Mouse (Mus musculus): Measurements from ENCODE around the gene Fam163b.
A peak's percentile ranks its signal among the peaks of the same experiment; 100 is the strongest.

The Fam163b gene

GRCm38 (mm10) chr2:27141950-27142693 lies at the start of gene Fam163b:
Gene Fam163b, minus strand, starts transcription at chr2:27142491.
- DNase-seq, result peak; percentile 35

- DNase-seq, result no peak
Observed at GRCm38 (mm10) chr2:27189994-27190393, 47.7 kb upstream of the Fam163b start.

DNA sequence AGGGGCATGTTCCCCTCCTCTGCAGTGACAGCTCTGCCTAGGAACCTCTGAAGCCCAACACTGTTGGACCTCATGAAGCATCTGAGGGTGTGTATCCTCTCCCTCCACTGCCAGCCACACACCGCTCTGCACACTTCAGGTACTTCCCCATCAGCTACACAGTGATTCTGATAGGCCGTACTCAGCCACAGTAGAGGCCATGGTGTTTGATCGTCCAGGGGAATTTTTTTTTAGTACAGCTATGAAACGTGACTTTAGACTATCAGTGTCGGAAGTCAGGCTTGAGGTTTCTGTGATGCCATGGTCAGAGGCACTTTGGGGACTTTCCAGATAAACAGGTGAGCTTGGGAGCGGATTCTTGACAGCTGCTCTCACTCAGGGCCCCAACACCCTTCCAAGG lies 45.2 kb upstream of the Fam163b start:
- DNase-seq, result no peak

DNA sequence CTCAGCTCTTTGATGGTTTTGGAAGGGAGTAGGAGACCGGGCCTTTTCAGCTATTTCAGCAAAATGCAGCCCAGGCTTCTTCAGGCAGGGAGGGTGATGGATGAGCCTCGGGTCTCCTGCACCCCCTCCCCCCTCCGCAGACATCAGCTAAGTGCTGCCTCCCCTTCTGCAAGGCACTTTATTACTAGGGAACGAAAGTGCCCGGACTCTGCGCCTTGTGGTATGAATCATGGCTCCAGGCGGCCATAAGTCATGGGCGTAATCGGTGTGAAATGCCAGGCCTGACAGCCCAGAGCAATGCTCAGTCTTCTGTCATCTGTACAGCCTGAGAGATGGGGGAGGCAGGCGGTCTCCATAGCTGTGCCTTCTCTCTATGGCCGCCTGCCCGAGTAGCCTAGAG lies 41.4 kb upstream of the Fam163b start:
- DNase-seq, result no peak

GRCm38 (mm10) chr2:27181907-27182306 lies 39.6 kb upstream of the Fam163b start:
- peak; percentile 27 for DNase-seq

- DNase-seq, result no peak
Observed at GRCm38 (mm10) chr2:27179101-27179500, 36.8 kb upstream of the Fam163b start.

GRCm38 (mm10) chr2:27175696-27176267 lies 33.5 kb upstream of the Fam163b start:
- no peak for DNase-seq

- no peak for DNase-seq
Observed at GRCm38 (mm10) chr2:27174242-27174641, 32.0 kb upstream of the Fam163b start.

- DNase-seq, result no peak
Observed at GRCm38 (mm10) chr2:27166999-27167398, 24.7 kb upstream of the Fam163b start.

DNA sequence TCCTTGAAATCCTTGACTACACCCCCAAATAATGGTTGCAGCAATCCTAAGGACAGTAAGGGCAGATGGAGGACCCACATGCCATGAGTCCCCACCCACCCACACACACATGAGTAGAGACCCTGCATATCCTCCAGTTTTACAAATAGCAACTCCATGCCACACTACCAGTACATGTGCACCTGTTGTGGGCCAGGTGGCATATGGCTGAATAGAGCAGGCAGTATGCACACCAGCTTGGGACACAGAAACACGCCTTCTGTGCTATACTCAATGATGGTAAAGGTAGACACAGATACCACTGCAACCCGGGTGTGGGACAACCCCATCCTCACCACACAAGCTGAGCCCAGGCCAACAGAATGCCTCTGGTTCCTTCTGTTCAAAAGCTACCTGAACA lies 23.8 kb upstream of the Fam163b start:
- no peak for DNase-seq

DNA sequence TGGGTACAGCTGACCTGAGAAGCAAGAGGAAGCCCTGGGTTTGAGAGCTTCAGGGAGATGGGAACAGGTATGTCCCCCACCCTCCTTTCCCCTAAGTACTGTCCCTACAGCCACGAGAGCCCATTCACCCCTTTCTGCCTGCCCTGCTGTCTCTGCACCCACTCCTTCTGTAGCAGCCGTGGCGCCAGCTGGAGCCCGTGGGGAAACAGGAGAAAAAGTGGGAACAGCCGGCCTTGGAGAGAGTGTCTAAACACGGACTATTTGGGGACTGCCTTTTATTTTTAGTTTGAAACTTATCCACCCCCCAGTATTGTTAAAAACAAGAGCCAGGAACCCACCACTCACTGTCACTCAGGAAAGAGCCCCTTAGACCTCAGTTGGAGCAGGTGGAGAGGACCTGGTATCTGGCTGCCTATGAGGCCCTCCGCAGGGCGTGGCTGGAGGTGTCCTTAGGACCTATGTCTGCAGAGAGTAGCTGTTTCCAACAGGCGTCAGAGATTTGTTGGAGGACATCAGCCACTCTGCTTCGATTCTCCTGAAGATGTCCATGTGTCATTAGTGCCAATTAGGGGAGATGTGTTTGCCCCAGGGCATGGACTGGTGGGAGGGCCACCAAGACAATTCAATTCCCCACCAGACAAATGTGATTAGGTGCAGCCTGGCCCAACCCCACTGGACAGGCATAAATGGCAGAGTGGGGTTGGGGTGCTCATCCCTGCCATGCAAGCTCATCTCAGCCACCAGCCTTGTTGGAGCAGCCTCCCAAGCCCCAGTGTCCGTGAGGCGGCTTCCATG lies 22.7 kb upstream of the Fam163b start, which contains the start of gene Dbh:
TSS of gene Dbh (plus strand) at position 438 of the 795 bp plus-strand sequence.
- no peak for DNase-seq

DNA sequence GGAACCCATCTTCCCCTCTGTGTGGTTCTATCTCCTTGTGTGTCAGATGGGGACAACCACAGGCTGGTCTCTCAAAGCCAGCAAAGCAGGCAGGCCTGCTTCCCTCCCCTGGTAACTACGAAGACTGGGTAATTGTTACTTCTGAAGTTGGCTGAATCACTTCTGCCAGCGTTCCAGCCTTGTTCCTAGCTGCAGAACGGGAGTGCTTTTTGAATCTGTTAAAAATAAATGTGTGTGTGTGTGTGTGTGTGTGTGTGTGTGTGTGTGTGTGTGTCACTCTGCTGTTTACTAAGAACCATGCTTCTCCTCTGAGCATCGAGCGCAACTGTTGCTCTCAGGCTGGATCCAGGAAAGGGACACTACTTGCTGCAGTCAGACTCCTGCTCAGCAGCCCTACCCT lies 21.6 kb upstream of the Fam163b start:
- no peak for DNase-seq

DNA sequence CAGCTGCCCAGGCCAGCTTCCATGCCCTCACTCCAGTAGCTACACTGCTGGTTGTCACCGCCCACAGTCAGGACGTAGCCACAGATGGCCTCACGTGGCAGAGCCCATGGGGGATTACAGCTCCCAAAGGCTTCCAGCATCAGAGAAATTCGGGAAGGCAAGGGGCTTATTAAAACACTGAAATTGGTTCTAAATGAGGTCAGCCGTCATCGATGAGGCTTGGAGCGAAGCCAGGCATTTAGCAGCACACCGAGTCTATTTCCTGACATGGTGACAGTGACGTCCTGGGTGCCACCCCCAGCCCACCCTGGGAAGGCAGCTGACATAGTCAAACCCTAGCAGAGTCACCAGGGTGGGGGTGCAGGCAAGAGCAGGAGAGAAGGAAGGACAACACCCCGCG lies 20.4 kb upstream of the Fam163b start:
- DNase-seq, result no peak

DNA sequence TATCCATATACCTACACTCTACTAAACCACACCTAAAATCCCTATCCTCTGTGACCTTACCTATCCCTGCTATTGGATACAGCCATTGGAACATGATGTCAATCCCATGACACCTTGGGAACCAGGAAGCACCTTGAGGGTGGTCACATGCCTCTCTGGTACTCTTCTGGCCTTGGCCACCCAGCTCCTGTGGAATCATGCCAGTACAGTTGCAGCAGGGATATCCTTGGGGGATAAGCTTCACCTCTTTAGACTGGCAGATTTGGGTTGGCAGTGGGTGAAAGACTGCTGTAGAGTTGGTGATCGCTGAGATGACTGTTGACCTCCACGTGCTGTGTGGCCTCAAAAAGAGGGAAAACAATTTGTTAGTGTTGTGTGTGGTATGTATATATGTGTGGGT lies 19.2 kb upstream of the Fam163b start:
- no peak for DNase-seq

- DNase-seq, result no peak
Observed at GRCm38 (mm10) chr2:27156596-27156995, 14.3 kb upstream of the Fam163b start.

GRCm38 (mm10) chr2:27154466-27155185 lies 12.3 kb upstream of the Fam163b start:
- peak; percentile 66 for DNase-seq

DNA sequence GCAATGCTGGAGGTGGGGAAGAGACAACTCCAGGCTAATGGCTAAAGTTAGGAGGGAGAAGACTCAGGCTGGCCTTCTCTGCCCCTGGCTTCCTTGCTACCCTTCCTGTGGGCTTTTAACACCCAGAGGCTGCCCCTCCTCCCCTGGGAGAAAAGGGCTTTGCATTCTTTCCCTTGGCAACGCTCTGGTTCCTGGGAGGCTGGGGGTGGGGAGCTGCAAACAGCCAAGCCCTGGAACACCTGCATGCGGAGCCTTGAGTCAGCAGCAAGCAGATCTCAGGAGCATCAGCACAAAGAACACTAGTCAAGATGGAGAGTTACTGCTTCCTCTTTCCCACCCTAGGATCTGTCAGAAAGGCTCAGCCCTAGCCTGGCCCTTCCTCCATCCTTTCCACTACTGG lies 7.2 kb upstream of the Fam163b start:
- DNase-seq, result no peak

GRCm38 (mm10) chr2:27146840-27147239 lies 4.5 kb upstream of the Fam163b start:
- no peak for DNase-seq

GRCm38 (mm10) chr2:27144957-27145356 lies 2.7 kb upstream of the Fam163b start:
- no peak for DNase-seq

DNA sequence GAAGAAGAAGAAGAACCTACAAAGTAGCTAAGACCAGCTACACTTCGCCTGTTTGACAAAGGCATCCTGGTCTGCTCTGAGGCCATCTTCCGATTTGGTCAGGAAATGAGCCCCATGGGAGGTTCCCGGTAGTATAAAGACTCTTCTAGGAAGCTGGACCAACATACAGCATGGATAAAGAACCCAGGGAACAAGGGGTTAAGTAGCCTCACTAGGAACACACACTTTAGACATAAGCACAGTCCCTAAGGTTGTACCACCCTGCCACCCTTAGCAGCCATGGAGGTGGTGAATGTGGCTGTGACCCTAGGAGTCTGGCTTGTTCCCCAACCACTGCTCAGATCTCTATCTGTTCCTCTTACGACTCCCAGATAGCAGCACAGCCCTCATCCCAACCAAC lies 3.9 kb downstream of the Fam163b start:
- no peak for DNase-seq

DNA sequence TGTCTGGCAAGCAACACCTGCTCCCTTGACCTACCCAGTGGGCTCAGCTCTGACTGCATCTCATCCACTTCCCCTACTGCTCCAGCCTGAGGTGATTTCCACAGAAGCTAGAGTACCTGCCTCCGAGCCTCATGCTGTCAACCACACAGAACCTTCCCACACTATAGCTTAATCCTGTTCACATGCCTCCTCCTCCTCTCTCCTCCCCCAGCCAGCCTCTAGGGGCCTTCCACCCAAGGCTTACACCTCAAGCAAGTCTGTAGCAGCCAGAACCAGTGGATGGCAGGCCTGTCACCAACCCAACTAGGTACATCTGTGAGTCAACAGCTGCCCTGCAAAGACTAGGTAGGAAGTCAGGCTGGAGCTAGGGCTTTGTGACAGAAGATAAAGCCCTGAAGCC lies 5.5 kb downstream of the Fam163b start:
- no peak for DNase-seq

DNA sequence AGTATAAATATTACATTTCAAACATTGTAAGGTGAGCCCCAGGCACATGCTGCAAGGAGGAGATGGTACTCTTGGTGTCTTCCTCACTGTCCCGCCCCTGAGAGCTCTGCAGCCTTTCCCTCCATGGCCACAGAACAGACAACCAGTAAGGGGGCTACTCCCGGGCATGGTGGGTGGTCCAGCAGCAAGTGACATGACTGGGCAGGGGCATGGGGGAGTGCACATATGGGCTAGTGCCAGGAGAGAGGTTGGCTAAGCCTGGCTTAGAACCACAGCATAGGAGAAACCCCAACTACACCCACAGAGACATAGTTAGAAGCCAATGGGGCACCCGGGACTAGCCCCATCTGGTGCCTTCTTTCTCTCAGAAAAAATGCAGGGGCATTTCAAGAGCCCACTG lies 6.0 kb downstream of the Fam163b start:
- no peak for DNase-seq

DNA sequence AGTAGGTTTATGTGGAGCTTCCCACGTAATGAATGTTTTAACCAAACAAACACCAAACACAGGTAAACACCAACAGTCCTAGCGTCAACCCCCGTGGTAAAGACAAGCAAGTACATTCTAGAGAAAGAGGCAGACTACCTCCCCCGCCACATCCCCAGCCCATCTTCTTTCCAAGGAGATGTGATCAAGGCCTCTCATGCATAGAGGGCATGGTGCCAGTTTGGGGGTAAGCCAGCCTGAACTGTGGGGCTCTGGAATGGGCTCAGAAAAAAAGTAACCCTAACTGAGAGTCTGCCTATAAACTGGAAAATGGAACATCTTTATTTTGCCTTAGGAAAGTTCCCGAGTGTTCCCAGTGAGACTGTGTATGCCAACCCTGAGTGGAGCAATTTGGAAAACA lies 6.4 kb downstream of the Fam163b start:
- no peak for DNase-seq

Measured in kidney, adult 11 months (tissue).